Mouse (Mus musculus): ENCODE measurements around the gene Fsd1.

Fsd1 gene

DNA sequence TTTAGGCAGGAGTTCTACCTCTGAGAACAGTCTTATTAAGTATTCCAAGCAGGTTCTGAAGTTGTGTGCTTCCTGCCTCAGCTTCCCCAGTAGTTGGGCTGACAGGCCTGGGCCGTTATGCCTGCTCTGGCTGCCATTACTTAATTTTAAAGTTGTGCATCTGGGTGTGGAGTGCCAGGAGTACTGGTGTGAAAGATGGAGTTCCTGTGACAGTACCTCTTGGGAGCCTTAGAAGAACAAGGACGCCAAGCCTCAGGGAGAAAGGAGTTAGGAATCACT is 23.6 kb downstream of the Fsd1 start:
- no peak for DNase-seq (ENCODE audit: low spot score)

DNA sequence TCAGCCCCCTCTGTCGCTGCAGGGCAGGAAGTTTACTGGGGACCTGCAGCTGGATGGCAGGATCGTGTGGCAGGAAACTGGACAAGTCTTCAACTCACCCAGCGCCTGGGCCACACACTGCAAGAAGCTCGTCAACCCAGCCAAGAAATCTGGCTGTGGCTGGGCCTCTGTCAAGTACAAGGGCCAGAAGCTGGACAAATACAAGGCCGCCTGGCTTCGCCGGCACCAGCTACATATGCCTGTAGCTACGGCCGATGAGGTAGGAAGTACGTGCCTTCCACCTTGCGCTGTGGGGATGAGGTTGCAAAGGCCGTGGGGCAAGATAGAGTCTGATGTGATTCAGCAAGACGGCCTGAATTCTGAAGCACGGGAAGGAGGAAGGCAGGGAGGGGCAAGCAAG is 23.9 kb downstream of the Fsd1 start:
- no peak for DNase-seq (ENCODE audit: low spot score)

DNA sequence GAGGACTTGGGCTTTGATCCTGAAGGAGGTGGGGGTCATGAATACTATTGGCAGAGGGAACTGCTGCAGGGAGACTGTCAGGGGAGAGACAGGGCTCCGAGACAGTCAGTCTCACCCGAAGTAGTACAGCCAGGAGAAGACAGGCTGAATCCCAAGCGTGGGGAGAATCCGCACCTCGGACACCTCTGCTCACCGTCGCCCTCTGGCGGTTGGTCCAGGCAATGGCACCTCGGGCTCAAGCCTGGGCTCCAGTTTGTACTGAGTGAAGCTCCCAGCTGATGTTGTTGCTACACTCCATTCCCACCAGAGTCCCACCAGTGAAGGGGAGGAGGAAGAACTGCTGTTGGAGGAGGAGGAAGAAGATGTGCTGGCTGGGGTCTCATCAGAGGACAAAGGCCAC is 24.4 kb downstream of the Fsd1 start:
- DNase-seq (ENCODE audit: low spot score): no peak

DNA sequence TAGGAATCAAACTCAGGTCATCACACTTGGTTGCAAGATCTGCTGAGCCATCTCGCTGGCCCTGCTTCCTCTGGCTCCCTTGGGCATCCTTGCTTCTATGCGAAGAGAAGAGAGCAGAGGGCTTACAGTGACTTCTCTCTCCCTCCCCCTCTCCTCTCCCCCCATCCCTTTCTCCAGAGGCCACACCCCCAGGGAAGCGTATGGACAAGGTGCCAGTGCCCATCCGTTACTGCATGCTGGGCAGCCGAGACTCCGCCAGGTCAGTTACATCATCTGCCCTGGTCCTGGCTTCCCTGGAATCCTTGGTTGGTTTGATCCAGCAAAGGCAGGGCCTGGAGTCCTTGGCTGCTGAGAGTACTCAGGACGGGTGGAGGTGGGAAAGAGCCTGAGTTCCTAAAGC is 25.1 kb downstream of the Fsd1 start:
- DNase-seq (ENCODE audit: low spot score): no peak

DNA sequence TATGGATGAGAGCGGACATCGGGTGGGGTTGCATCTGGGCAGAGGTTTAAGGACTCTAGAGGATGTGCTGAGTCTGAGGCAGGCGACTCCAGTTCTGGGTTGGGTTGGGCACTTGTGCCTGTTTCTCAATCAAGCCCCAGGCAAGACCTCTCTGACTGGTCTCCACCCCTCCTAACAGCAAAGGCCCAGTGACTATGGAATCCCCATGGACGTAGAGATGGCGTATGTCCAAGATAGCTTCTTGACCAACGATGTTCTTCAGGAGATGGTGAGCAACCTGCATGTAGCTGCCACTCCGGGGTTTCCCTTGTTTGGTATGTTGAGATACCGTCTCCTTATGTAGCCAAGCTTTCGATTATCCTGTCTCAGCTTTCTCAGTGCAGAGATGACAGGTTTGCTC is 29.0 kb downstream of the Fsd1 start:
- DNase-seq (ENCODE audit: low spot score): no peak

DNA sequence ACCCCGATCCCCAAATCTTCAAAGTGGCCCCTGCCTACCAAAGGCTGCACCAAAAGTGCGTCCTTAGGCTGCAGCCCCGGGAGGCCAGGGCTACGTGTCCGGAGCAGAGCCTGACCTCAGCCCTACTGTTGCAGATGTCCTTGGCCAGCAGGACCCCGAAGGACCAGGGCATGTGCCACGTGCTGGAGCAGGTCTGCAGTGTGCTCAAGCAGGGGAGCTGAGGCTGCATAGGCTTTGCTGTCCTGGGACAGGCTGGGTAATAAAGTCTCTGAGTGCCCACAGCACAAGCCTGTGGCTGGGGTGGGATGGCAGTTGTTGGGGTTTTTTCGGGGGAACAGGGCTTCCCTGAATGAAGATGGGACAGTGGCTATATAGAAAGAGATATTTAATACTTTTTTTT is 30.1 kb downstream of the Fsd1 start:
- no peak for DNase-seq (ENCODE audit: low spot score)

DNA sequence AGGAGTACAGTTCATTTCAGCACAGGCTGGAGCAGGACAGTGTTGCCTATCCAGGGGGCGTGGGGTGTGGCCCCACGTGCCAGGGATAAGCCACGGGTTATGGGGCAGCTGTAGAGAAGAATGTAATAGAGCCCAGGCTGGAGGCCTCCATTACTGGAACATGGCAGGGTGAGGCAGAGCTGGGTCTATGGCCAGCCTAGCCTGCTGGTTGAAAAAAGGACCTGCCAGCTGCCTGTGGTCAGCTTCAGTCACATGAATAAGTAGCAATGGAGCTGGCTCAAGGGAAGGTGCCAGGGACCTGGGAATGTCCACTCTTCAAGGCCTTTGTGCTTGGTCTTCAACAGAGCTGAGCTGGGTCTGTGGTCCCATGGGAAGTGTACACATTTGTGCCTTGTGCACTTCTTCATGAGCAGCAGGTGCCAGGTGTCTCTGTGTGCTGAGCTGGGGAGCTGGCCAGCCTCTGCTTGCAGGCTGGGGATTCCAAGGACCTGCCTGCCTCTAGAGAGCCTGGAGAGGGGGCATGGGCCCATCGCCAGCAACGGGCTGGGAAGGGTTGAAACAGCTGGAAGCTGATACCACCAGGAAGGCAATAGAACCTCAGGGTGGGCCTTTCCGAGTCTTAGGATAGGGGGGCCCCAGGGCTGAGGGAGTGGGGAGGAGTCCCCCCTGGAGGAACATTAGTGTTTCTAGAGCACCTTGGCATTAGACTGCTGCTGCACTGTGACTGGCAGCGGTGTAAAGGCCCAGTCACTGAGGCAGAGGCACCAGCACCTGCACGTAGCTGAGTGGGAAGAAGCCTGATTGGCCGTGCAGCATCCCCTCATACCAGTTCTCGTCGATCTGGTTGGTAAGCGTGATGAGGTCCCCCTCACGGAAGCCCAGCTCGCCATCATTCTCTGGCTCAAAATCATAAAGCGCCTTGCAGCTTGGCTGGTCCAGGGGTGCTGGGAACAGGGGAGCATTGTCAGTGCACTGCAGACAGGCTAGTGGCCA is 30.8 kb downstream of the Fsd1 start:
- no peak for DNase-seq (ENCODE audit: low spot score)

DNA sequence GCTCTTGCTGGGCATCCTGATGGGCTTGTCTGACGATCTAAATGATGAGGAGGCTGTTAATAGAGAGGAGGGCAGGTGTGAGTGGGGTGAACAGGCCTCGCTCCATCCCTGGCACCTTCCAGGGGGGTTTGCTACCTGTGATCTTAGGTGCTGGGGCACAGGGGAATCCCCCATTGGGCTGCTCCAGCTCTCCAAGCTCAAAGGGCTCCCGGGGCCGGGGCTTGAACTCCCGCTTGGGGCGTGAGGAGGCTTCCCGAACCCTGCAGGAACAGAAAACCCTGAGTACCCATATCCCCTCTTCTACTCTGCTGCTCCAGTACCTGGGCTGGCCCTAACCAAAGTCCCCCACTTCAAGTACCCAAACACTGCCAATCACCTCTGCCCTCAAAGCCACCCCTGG is 31.5 kb downstream of the Fsd1 start:
- DNase-seq (ENCODE audit: low spot score): no peak

DNA sequence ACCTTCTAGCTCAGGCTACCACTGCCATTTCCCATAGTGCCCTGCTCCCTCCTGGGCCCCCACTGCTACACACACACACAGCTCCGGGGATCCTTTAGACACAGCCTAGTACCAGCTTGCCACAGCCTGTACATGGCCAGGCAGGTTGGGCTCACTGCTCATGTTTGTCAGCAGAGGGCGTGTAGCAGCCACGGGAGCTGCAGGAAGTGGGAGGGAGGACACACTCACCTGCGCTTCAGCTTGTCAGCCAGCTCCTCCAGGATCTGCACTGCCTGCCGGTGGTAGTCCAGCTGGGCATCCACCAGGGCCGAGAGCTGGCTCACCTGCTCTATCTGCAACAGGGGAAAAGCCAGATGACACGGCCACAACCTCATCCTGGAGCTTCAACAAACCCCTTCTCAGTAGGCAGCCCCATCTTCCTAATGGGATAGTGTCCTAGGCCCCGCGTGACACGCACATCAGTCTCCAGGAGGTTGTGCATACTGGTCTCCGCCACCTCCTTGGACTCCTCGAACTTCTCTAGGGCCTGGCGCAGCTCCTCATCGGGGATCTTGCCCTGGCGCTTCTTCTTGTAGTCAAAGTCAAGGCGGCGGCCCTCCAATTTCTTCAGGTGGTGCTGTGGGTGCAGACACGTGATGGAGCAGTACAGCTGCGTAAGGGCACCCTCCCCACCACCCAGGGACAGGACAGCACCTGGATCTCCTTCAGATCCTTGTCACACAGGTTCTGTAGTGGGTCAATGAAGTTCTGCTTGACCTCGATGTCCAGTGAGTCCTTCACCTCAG is 32.2 kb downstream of the Fsd1 start:
- no peak for DNase-seq (ENCODE audit: low spot score)

DNA sequence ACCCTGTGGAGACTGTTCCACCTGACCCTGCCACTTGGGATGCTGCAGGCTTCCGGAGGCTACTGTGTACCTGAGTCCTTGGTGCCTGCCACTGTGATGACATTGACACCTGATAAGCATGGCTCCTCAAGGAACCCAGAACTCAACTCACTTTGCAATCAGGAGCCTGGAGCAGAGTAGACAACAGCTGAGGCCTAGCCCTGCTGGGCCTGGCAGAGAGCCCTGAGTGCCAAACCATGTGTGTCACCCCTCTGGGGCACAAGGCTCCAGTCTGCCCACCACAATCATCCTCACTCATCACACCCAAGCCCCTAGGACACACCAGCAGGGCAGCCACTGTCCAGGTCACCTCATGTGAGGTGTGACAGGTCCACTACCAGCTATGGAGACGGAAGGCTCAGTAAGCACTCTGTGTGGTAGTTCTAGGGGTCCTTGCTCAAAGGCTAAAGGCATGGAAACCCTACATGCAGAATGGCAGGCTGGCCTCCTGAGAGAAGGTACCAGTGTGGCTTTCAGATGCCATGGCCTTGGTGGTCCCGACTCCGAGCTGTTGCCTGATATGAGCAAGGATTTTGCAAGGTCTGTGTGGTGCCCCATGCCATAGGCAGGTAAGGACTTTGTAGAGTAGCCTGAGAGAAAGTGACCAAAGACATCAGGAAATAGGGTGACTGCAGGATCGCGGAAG is 34.2 kb downstream of the Fsd1 start:
- DNase-seq (ENCODE audit: low spot score): no peak

DNA sequence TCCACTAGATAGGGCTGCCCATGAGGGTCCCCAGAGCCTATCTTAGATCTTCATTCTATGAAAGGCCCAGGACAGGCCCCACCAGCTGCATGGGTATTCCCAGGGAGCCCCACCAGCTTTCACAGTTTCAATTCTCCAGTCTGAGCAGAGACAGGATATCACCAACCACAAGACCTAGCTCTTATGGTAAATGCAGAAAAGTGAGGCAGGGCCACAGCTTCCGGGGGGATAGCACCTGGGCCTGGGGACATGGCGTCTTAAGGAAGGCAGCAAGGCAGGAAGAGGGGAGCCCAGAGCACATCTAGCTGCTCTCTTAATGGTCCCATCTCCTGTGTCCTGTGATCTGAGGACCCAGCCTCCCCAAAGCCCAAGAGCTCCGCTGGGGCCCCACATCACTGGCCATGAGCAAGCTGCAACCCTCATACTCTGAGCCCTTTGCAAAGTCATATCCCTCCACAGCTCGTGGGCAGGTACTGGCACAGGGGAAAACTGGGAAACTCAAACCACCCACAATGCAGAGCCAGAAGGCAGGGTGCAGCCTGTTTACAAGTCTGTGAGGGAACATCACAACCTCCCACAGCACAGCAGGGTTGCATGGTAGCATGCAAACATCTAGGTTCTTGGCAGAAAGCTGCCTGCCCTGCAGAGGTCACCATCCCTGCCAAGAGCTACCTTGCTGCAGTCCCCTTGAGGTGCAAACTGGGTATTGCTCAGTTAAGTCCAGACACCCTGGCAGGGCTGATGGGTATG is 35.0 kb downstream of the Fsd1 start:
- DNase-seq (ENCODE audit: low spot score): no peak

DNA sequence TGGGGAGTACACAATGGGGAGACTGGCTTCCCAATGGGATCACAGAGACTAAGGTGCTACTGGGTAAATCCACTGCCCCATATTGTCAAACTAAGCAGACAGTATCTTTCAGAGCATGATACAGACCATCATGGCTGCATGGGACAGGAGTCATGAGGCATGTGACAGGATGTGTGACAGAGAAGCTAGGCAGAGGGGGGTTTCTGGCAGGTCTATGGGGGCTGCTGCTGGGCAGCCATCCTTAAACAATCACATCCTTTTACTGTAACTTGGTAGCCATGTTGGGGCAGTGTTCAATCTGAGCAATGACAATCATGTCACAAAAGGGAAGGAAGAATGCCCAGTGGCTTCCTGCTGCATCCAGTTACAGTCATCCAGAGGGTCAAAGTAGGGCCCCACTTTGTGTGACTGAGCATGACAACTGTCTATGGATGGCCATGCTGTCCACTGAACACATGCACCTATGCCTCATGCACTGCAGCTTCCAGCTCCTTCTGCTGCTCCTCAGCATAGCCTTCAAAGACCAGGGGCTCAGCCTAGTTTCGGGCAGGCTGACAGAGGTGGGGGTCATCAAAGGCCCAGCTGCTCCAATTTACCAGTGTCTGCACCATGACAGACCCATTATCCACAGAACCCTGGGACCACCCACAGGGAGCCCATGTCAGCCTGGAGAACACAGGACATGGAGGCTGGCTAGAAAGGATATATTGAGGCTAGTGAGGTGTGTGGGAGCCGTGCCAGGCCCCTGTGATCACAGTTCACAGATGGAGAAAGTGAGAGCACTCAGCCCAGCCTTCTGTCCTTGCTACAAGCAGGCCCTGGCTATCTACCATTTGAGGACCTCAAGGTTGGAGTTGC is 36.1 kb downstream of the Fsd1 start:
- no peak for DNase-seq (ENCODE audit: low spot score)

DNA sequence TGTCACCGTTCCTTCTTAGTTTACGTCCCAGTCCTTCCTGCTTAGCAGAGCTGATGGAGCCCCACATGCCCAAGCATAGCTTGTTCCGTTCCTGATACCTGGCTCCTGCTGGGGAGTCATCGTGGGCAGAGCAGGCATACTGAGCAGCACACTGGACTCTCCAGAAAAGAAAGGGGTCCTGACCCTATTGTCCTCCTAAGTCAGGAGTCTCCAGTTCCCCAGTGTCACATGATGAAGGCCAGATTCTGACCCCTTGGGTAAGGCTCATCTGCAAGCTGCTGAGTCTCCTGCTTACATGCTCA is 36.6 kb downstream of the Fsd1 start:
- DNase-seq (ENCODE audit: low spot score): no peak

DNA sequence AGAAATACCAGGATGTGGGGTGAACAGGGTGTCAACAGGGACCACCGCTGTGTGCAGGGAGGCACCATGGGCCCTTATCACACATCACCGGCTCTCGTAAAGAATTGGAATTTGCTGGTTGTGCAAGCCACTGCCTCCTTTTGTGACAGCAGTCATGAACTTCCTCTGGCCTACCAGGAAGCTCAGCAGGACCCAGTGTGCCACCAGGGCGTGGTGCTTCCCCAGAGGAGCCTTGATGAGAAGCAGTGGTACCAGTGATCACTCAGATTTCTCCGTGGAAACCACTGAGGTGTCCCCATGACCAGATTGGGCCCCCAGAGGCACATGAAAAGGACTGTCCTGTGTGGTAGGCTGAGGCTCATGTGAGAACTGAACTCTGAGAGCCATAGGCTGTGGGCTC is 37.1 kb downstream of the Fsd1 start:
- no peak for DNase-seq (ENCODE audit: low spot score)

DNA sequence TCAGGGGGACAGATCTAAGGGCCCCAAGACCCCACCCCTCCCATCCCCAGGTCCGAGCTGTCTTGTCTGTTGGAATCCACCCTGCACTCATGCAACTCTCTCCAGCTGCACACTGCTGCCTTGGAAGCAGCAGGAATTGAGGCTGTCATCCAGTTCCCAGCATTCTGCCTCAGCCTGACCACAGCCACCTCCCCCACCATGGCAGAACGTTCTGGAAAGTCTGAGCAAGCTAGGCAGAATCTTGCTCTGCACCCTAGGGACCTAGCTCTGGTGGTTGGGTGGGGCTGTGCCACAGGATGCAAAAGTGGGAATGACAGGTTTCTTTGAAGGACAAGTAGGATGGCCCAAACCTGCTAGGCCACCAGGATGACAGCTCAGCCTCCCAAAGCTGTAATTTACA is 38.2 kb downstream of the Fsd1 start:
- DNase-seq (ENCODE audit: low spot score): no peak

DNA sequence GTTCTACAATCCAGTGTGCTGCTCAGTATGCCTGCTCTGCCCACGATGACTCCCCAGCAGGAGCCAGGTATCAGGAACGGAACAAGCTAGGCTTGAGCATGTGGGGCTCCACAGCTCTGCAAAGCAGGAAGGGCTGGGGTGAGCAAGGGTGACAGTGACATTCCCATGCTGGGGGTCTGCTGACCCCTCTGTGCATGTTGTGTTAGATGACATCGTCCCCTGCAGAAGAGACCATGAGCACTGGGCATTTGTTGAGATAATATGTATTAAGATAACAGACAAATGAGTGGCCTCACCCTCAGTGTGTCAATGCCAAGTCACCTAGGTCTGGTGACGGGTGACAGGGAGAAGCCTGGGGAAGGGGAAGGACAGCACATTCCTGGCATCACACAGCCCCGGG is 38.6 kb downstream of the Fsd1 start:
- DNase-seq (ENCODE audit: low spot score): no peak

DNA sequence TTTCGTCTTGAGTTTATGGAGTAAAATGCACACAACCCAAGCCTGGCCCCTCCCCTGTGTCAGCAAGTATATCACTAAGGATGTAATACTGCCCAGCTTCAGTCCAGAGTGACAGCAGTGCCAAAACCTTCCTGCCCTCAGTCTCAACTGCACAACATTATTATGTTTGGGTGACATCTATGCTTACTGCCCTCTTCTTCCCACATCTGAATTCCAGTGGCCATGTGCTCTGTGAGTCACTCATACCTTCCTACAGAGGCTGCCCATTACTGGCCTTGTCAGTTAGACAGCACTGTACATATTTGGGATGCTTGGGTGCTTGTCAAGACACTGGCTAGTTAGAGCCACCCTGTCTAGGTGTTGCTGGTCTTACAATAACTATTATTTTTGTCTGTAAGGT is 40.0 kb downstream of the Fsd1 start:
- no peak for DNase-seq (ENCODE audit: low spot score)

DNA sequence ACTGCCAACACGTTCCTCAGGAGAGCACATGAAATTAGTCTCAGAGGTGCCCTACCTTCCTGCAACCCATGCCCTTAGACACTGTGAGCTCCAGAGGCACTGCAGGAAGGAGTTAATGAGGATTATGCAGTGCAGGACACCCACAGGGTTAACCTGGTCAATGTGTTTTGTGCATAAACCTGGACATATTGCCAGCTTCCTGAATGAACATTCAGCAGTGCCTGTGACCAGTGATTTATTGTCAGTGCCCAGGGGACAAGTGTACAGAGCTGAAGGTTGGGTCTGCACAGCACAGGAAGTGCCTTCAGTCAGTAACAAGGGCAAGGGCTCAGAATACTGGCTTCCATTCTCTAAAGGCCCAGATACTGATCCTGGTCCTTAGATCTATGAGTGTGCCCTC is 40.6 kb downstream of the Fsd1 start:
- DNase-seq (ENCODE audit: low spot score): no peak

DNA sequence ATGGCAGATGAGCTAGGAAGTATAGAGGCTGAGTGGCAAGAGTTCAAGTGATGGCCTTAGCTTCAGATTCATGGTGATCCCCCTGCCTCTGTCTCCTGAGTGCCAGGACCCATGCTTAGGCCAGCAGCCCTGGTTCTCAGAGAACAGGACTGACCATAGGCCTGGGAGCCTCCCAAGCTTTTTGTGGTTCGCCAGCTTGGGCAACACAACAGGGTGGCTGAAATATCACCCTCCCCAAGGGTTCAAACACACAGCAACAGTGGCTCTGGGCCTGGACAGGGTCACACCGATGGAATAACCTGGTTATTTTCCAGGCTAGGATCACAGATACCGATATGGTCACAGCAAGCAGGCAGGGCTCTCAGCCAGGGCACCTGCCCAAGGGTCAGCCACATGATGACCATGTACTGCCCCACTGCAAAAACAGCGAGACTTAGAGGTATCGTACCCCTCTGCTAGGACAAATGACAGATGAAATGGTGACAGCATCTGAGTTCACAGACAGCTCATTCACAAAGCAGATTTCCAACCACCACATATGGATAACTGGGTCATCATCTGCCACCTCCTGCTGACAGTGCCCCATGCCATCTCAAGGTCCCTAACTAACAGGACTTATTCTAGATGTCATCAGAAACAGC is 41.6 kb downstream of the Fsd1 start:
- DNase-seq (ENCODE audit: low spot score): no peak

DNA sequence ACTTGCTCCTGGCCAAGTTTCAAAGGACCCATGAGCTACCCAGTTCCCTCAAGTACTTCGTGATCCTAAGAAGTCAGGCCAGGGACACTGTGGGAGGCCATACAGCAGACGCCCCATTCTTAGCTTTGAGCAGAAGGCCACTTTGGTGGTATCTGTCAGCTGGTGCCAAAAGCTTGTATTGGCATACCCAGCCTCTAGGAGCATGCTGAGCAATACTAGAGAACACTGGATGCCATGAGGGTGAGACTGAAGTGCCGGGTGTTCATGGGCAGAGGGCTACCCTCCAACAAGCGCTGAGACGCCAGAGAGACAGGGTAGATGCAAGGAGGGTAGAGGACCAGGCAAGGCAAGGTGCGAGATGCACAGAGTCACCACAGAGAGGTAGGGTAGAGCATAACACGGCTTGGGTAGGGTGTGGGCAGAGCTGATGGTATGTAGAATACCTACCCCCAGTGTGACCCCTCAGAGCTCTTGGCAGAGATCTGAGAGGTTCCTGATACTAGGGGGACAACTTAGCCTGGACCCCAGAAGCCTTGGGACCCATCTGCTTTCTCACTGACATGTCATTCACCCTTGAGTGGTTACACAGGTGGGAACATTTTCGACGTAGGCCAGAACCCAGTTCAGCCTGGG is 44.0 kb downstream of the Fsd1 start:
- DNase-seq (ENCODE audit: low spot score): no peak

DNA sequence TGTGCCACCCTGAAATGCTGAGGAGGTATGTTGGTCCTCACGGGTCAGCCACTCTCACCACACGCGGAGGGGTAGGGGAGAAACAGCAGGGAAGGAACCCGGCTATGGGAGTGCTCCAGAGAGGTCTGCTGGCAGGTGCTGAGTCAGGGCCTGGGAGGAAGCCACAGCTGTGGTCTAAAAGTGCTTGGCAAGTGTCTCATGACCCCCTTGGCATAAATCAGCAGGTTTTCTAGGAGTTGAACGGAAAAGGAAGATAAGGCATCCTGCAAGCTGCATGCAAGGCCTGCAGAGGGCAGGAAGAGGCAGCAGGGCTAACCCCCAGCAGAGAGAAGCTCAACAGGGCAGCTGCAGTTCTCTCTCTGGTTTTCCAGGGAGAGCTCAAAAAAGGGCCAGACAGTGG is 44.6 kb downstream of the Fsd1 start:
- no peak for DNase-seq (ENCODE audit: low spot score)

All from left cerebral cortex, adult 11 months (tissue).